Mouse (Mus musculus) bone marrow macrophage, adult 2 months (primary cell): ENCODE data around the gene Pbx3. TPM values are rescaled to one million over a fixed set of nuclear protein-coding genes. Genes with fewer than 3 reads are reported as not detected.

Source experiments
- H3K27ac ChIP-seq: 2 replicates; pipeline ENCODE4 v1.5.1; 2012; ENCODE audit warnings: low read depth, low read length; ENCODE audit not compliant: insufficient read depth
- H3K4me1 ChIP-seq: 2 replicates; pipeline ENCODE4 v1.6.1; 2012; ENCODE audit warnings: low read length; ENCODE audit not compliant: control insufficient read depth, insufficient read depth
- H3K4me3 ChIP-seq: 2 replicates; pipeline ENCODE4 v1.5.1; 2012; ENCODE audit warnings: mild to moderate bottlenecking, low read length, moderate library complexity; ENCODE audit not compliant: insufficient read depth
- CTCF ChIP-seq: IDR thresholded peaks from 2 replicates; pipeline ENCODE4 v1.5.1; 2012; ENCODE audit warnings: low read depth, mild to moderate bottlenecking, low read length, moderate library complexity
- POLR2A ChIP-seq: IDR thresholded peaks from 2 replicates; pipeline ENCODE4 v1.6.1; 2012; ENCODE audit warnings: mild to moderate bottlenecking, low read depth, low read length, borderline replicate concordance
- polyA plus RNA-seq: library from polyadenylated mRNA; stranded (reverse); fragments of >200 nt; gene quantifications from 2 replicates; pipeline ENCODE4 v1.2.4, GENCODE M21; 2012; ENCODE audit not compliant: missing spikeins, insufficient read depth, insufficient read length

The Pbx3 gene
- polyA plus RNA-seq, 1 experiment = 13.4 TPM

- H3K4me1 ChIP-seq = no peaks in the 10 kb centered on the region
- no peak overlapping the region for H3K27ac ChIP-seq
- no peak for TF ChIP-seq POLR2A
- H3K4me3 ChIP-seq = no peak overlapping the region
Measured at GRCm38 (mm10) chr2:34298664-34299063, 74.3 kb downstream of the Pbx3 start.

- Histone ChIP-seq H3K4me1 (no peaks in the 10 kb centered on the region), H3K27ac (no peak overlapping the region), H3K4me3 (no peak overlapping the region)
- TF ChIP-seq POLR2A (no peak), CTCF (no peak)
Measured at GRCm38 (mm10) chr2:34298202-34298601, 74.7 kb downstream of the Pbx3 start.

- Histone ChIP-seq H3K4me3 (no peak overlapping the region), H3K4me1 (no peaks in the 10 kb centered on the region), H3K27ac (no peak overlapping the region)
- no peak for TF ChIP-seq CTCF
- TF ChIP-seq POLR2A = no peak
Measured at GRCm38 (mm10) chr2:34289726-34290125, 83.2 kb downstream of the Pbx3 start.

GRCm38 (mm10) chr2:34284239-34284638, 88.7 kb downstream of the Pbx3 start:
- TF ChIP-seq POLR2A (no peak), CTCF (no peak)
- Histone ChIP-seq H3K4me3 (no peak overlapping the region), H3K27ac (no peak overlapping the region), H3K4me1 (no peaks in the 10 kb centered on the region)

GRCm38 (mm10) chr2:34280996-34281395, 91.9 kb downstream of the Pbx3 start:
- TF ChIP-seq POLR2A = no peak
- TF ChIP-seq CTCF = no peak
- H3K4me1 ChIP-seq = no peaks in the 10 kb centered on the region

GRCm38 (mm10) chr2:34279726-34280125, 93.2 kb downstream of the Pbx3 start:
- Histone ChIP-seq H3K4me3 (no peak overlapping the region), H3K27ac (no peak overlapping the region), H3K4me1 (no peaks in the 10 kb centered on the region)
- TF ChIP-seq CTCF = no peak
- TF ChIP-seq POLR2A = no peak

More at GRCm38 (mm10) chr2:34280996-34281395, 91.9 kb downstream of the Pbx3 start:
- Histone ChIP-seq H3K4me3 (no peak overlapping the region), H3K27ac (no peak overlapping the region)

- TF ChIP-seq POLR2A (no peak), CTCF (no peak)
- Histone ChIP-seq H3K27ac (no peak overlapping the region), H3K4me1 (no peaks in the 10 kb centered on the region), H3K4me3 (no peak overlapping the region)
Measured at GRCm38 (mm10) chr2:34275630-34276193, 97.2 kb downstream of the Pbx3 start.

- H3K27ac ChIP-seq = no peak overlapping the region
- H3K4me1 ChIP-seq = no peaks in the 10 kb centered on the region
- TF ChIP-seq POLR2A (no peak), CTCF (no peak)
- H3K4me3 ChIP-seq = no peak overlapping the region
Measured at GRCm38 (mm10) chr2:34262046-34262445, 110.9 kb downstream of the Pbx3 start.

GRCm38 (mm10) chr2:34260653-34261076, 112.3 kb downstream of the Pbx3 start:
- TF ChIP-seq POLR2A (no peak), CTCF (no peak)
- no peaks in the 10 kb centered on the region for H3K4me1 ChIP-seq
- H3K27ac ChIP-seq = no peak overlapping the region
- no peak overlapping the region for H3K4me3 ChIP-seq

- TF ChIP-seq CTCF (no peak), POLR2A (no peak)
- Histone ChIP-seq H3K4me1 (no peaks in the 10 kb centered on the region), H3K27ac (no peak overlapping the region), H3K4me3 (no peak overlapping the region)
Measured at GRCm38 (mm10) chr2:34258256-34258655, 114.7 kb downstream of the Pbx3 start.

GRCm38 (mm10) chr2:34257611-34258010, 115.3 kb downstream of the Pbx3 start:
- TF ChIP-seq POLR2A (no peak), CTCF (no peak)
- Histone ChIP-seq H3K27ac (no peak overlapping the region), H3K4me3 (no peak overlapping the region), H3K4me1 (no peaks in the 10 kb centered on the region)
